Mouse (Mus musculus) neural tube, embryonic 14.5 days (tissue): ENCODE measurements around the gene Maml3. TPM values are rescaled to one million over a fixed set of nuclear protein-coding genes. Genes with fewer than 3 reads are reported as not detected.
A peak's percentile ranks its signal among the peaks of the same experiment; 100 is the strongest.

Experiments
- ATAC-seq: fragments of 200-750 bp; cut with Nextera tagmentation; 2 replicates; pipeline ENCODE4 v1.8.0; 2017; ENCODE audit warnings: low read depth, mild to moderate bottlenecking, moderate TSS enrichment, moderate library complexity
- H3K27ac ChIP-seq: fragments of 300-500 bp; sonication (generic); 2 replicates; pipeline ENCODE4 v1.5.1; 2014; ENCODE audit warnings: low read depth, mild to moderate bottlenecking, control low read depth, low read length, moderate library complexity, mixed read lengths
- H3K27me3 ChIP-seq: fragments of 300-500 bp; sonication (generic); 2 replicates; pipeline ENCODE4 v1.6.1; 2014; ENCODE audit warnings: low read length; ENCODE audit not compliant: control insufficient read depth, insufficient read depth
- H3K36me3 ChIP-seq: fragments of 300-500 bp; sonication (generic); 2 replicates; pipeline ENCODE4 v1.6.1; 2014; ENCODE audit warnings: low read length, mixed read lengths; ENCODE audit not compliant: control insufficient read depth, insufficient read depth
- H3K4me1 ChIP-seq: fragments of 300-500 bp; sonication (generic); 2 replicates; pipeline ENCODE4 v1.6.1; 2014; ENCODE audit warnings: low read length; ENCODE audit not compliant: control insufficient read depth, insufficient read depth
- H3K4me2 ChIP-seq: fragments of 300-500 bp; sonication (generic); 2 replicates; pipeline ENCODE4 v1.6.1; 2014; ENCODE audit warnings: mild to moderate bottlenecking, low read depth, low read length, control low read depth
- H3K4me3 ChIP-seq: fragments of 300-500 bp; sonication (generic); 2 replicates; pipeline ENCODE4 v1.5.1; 2014; ENCODE audit warnings: low read depth, low read length, control low read depth, mixed read lengths
- H3K9ac ChIP-seq: fragments of 300-500 bp; sonication (generic); replicated peaks from 2 replicates; pipeline ENCODE4 v1.6.1; 2014; ENCODE audit warnings: low read depth, mild to moderate bottlenecking, control low read depth, low read length, mixed read lengths
- H3K9me3 ChIP-seq: fragments of 300-500 bp; sonication (generic); 2 replicates; pipeline ENCODE4 v1.6.1; 2016; ENCODE audit warnings: low read length; ENCODE audit not compliant: control insufficient read depth
- WGBS: fragments of 180-500 bp; shearing (Covaris S2); extraction: QIAGEN DNeasy Blood & Tissue Kit; methylation state at CpG from one replicate; pipeline ENCODE4 v1.1.7; 2014; 5-methylcytosine and 5-hydroxymethylcytosine counted together
- polyA plus RNA-seq: library from polyadenylated mRNA; unstranded; fragments of >200 nt; fragmentation: Nextera tagmentation; extraction: Ambion mirVana; gene quantifications from 2 replicates; pipeline ENCODE4 v1.2.1, GENCODE M21; 2014

Gene Maml3
- polyA plus RNA-seq, 1 experiment from 2014 or later, result 8.2 TPM

GRCm38 (mm10) chr3:51847262-51847661 is 257.6 kb downstream of the Maml3 start:
- no peaks in the 10 kb centered on the region for H3K36me3 ChIP-seq
- no peaks in the 10 kb centered on the region for H3K9me3 ChIP-seq
- 0 out of 2 replicates have a peak, but pooled peaks cover under 1% of the 10 kb centered on the region for H3K4me1 ChIP-seq
- H3K27me3 ChIP-seq, result no peaks in the 10 kb centered on the region
- no peak overlapping the region for H3K9ac ChIP-seq
- ATAC-seq, result no peak
- WGBS, result 85% methylated on average over 4 of the region's 4 CpGs
- no peak overlapping the region for H3K4me2 ChIP-seq
- H3K4me3 ChIP-seq, result no peak overlapping the region
- H3K27ac ChIP-seq, result no peak overlapping the region

GRCm38 (mm10) chr3:51844255-51844654 is 260.6 kb downstream of the Maml3 start:
- Histone ChIP-seq H3K27ac (no peak overlapping the region), H3K4me2 (no peak overlapping the region), H3K9me3 (no peaks in the 10 kb centered on the region), H3K4me1 (peaks cover 4% of the 10 kb centered on the region; the same call in 1 of the 2 replicates), H3K36me3 (no peaks in the 10 kb centered on the region), H3K4me3 (no peak overlapping the region), H3K9ac (no peak overlapping the region), H3K27me3 (no peaks in the 10 kb centered on the region)
- 84% methylated on average over 9 of the region's 9 CpGs for WGBS
- ATAC-seq, result no peak

GRCm38 (mm10) chr3:51842140-51842539 is 262.7 kb downstream of the Maml3 start:
- Histone ChIP-seq H3K27me3 (no peaks in the 10 kb centered on the region), H3K4me1 (peaks cover 4% of the 10 kb centered on the region; the same call in 1 of the 2 replicates), H3K9me3 (no peaks in the 10 kb centered on the region), H3K27ac (no peak overlapping the region), H3K36me3 (no peaks in the 10 kb centered on the region), H3K4me3 (no peak overlapping the region), H3K4me2 (no peak overlapping the region), H3K9ac (no peak overlapping the region)
- 72% methylated on average over 12 of the region's 12 CpGs for WGBS
- no peak for ATAC-seq

GRCm38 (mm10) chr3:51841598-51841997 is 263.3 kb downstream of the Maml3 start:
- Histone ChIP-seq H3K36me3 (no peaks in the 10 kb centered on the region), H3K4me2 (no peak overlapping the region), H3K27ac (0 out of 2 replicates have a peak overlapping the region, but pooled peaks have one; percentile 6), H3K9ac (no peak overlapping the region), H3K9me3 (no peaks in the 10 kb centered on the region), H3K4me3 (no peak overlapping the region), H3K4me1 (peaks cover 4% of the 10 kb centered on the region; the same call in 1 of the 2 replicates), H3K27me3 (no peaks in the 10 kb centered on the region)
- peak; percentile 59; the same call in 1 of the 2 replicates for ATAC-seq
- 59% methylated on average over 12 of the region's 12 CpGs for WGBS

- ATAC-seq, result peak; percentile 62; the same call in 1 of the 2 replicates
- no peaks in the 10 kb centered on the region for H3K9me3 ChIP-seq
- peaks cover 4% of the 10 kb centered on the region; the same call in 1 of the 2 replicates for H3K4me1 ChIP-seq
- 0 out of 2 replicates have a peak overlapping the region, but pooled peaks have one; percentile 6 for H3K27ac ChIP-seq
- no peak overlapping the region for H3K4me3 ChIP-seq
- no peaks in the 10 kb centered on the region for H3K36me3 ChIP-seq
- H3K4me2 ChIP-seq, result no peak overlapping the region
- 51% methylated on average over 6 of the region's 6 CpGs for WGBS
- H3K27me3 ChIP-seq, result no peaks in the 10 kb centered on the region
- no peak overlapping the region for H3K9ac ChIP-seq
These were observed 263.7 kb downstream of the Maml3 start for GRCm38 (mm10) chr3:51841177-51841576.

GRCm38 (mm10) chr3:51840095-51840805 is 264.6 kb downstream of the Maml3 start:
- ATAC-seq, result no peak
- Histone ChIP-seq H3K4me3 (no peak overlapping the region), H3K9me3 (no peaks in the 10 kb centered on the region), H3K27me3 (no peaks in the 10 kb centered on the region), H3K27ac (no peak overlapping the region), H3K4me2 (no peak overlapping the region), H3K4me1 (peaks cover 4% of the 10 kb centered on the region; the same call in 1 of the 2 replicates), H3K36me3 (no peaks in the 10 kb centered on the region), H3K9ac (no peak overlapping the region)
- 91% methylated on average over 13 of the region's 13 CpGs for WGBS

GRCm38 (mm10) chr3:51839353-51839715 is 265.5 kb downstream of the Maml3 start:
- Histone ChIP-seq H3K4me2 (no peak overlapping the region), H3K27me3 (no peaks in the 10 kb centered on the region), H3K4me3 (no peak overlapping the region), H3K4me1 (peaks cover 4% of the 10 kb centered on the region; the same call in 1 of the 2 replicates), H3K9ac (no peak overlapping the region), H3K27ac (no peak overlapping the region), H3K36me3 (no peaks in the 10 kb centered on the region), H3K9me3 (no peaks in the 10 kb centered on the region)
- no peak for ATAC-seq
- WGBS, result 72% methylated on average over 5 of the region's 5 CpGs

GRCm38 (mm10) chr3:51838696-51839352 is 266.1 kb downstream of the Maml3 start:
- no peak for ATAC-seq
- Histone ChIP-seq H3K27me3 (no peaks in the 10 kb centered on the region), H3K4me2 (no peak overlapping the region), H3K36me3 (no peaks in the 10 kb centered on the region), H3K9me3 (no peaks in the 10 kb centered on the region), H3K4me1 (peaks cover 4% of the 10 kb centered on the region; the same call in 1 of the 2 replicates), H3K4me3 (no peak overlapping the region), H3K9ac (no peak overlapping the region), H3K27ac (no peak overlapping the region)
- 71% methylated on average over 5 of the region's 5 CpGs for WGBS

GRCm38 (mm10) chr3:51832985-51833384 is 271.9 kb downstream of the Maml3 start:
- Histone ChIP-seq H3K36me3 (no peaks in the 10 kb centered on the region), H3K4me2 (no peak overlapping the region), H3K27ac (peak overlapping the region; percentile 45), H3K9me3 (no peaks in the 10 kb centered on the region), H3K27me3 (no peaks in the 10 kb centered on the region), H3K4me3 (no peak overlapping the region), H3K4me1 (peaks cover 2% of the 10 kb centered on the region; the same call in 1 of the 2 replicates), H3K9ac (no peak overlapping the region)
- ATAC-seq, result 0 out of 2 replicates have a peak, but pooled peaks have one; percentile 34
- 38% methylated on average over 15 of the region's 15 CpGs for WGBS
